Mouse (Mus musculus): ENCODE measurements at regions not wholly inside any gene's neighbourhood (a gene's known extent, or its start where the extent isn't known, plus 50 kb on each side); places are given as distances from the start of the nearest gene placed in this dataset.

DNA sequence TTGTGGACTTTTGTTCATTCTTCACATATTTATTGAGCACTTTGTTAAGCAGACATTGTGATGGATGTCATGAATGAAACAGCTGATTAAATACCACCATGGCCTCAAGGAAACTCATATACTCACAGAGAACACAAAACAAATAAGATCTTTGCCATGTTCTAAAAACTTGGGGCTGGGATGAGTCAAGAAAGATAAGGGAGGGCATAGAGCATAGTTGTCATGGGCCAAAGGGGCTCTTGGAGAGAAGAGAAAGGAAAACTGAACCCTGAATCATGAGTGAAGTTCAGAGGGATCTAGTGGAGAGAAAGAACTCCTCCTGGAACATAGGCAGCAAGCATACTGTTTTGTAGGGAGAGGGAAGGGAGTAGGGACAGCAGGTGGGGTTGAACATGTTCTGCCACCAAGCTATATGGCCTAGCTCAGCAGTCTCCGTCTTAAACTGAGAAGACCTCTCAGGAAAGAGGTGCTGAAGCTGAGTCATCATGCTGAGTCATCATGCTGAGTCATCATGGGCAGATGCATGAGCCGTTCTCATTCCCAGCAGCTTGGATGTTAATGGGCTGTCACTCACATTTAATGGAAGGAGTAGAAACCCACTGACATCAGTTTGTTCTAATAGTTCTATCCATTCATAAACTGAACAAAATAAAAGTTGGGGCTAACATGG, 69.6 kb downstream of the Cetn3 start:
- no peak for DNase-seq (ENCODE audit: low spot score)

- no peak for DNase-seq (ENCODE audit: low spot score)
Measured at GRCm38 (mm10) chr13:81856072-81856471, 73.2 kb downstream of the Cetn3 start.

GRCm38 (mm10) chr13:81860683-81861082, 77.8 kb downstream of the Cetn3 start:
- DNase-seq (ENCODE audit: low spot score): no peak

DNA sequence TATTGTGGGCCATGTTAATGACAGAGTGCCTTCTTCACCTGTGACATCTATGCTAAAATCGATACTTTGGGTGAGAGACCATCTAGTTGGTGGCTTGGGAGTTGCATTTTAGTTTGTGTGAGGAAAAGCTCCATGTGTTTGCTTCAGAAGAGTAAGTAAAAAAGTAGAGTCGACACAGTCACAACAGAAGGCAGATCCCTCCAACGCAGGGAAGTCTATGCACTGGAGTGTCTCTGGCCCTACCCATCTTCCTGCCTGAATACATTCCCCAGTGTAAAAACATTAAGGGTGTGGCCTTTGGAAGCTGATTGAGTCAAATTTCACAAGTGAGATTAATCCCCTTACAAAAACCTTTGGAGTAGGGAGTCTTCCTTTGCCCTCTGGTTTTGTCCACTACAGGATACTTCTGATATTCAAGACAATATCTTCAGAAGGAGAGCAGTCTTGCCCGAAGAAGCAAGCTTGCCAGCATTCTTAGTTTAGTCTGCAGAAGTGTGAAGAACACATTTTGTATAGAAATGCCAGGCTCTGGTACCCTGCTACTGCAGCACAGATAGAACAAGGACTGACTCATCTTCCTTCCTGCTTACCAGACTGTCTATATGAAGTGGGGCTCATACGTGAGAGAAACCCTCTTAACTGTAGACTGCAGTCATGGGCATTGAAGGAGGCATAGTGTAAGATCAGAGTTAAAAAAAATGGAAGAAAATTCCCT, 79.2 kb downstream of the Cetn3 start:
- DNase-seq (ENCODE audit: low spot score): no peak

DNA sequence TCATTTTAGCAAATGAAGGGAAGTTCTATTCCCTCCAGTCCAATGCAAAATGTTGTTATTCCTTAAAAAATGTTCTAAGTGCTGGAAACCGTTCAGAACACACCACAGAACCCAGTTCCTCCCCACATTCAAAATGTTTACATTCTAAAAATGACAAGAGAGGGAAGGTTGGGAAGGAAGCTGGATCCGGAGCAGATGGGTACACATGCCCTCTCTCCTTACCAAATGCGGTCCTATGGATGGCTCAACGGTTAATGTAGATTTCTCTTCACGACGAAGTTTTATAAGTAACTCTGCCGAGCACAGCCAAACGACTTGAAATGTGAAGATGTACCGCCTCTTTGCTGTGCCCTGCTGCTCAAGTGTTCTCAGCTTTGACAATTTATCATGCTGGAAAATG, 88.3 kb downstream of the Cetn3 start:
- no peak for DNase-seq (ENCODE audit: low spot score)

DNA sequence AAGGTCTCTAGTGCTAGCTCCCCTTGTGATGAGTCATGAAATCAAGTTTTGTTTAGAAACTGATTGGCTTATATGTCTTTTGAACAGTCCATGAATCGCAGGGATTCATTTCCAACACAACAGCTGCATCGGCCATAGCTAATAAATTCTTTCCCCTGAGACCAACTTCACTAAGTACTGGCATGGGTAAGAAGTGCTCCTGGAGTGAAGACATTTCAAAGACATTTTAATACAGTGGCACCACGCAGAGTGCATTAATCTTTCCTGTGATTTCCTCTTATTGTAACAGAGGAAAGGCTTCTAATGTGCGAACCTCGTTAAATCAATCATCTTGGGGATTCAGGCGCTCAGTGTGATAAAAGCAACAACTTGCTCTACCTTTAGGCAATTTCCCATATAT, 103.0 kb downstream of the Cetn3 start:
- DNase-seq (ENCODE audit: low spot score): no peak

- DNase-seq (ENCODE audit: low spot score): no peak
Measured at GRCm38 (mm10) chr13:81930266-81930665, 147.4 kb downstream of the Cetn3 start.

- no peak for DNase-seq (ENCODE audit: low spot score)
Measured at GRCm38 (mm10) chr13:81931199-81931598, 148.3 kb downstream of the Cetn3 start.

GRCm38 (mm10) chr13:81937061-81937460, 154.2 kb downstream of the Cetn3 start:
- no peak for DNase-seq (ENCODE audit: low spot score)

DNA sequence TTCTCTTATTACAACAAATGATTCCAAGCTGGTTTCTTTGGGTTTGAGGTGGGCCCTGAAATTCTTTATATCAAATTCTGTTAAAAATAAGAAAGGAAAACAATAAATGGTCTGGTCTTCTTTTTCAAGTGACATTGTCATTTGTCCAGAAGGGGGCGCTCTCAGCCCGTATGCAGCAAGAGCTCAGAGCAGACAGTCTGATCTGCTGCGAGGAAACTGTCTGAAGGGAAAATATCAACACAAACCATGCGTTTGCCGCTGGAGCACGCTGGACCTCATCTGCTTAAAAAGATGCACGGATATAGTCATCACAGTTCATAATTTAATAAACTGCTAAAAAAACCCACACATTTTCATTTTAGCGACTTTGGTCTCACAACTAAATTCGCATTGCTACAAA, 161.2 kb downstream of the Cetn3 start:
- peak; percentile 45 for DNase-seq (ENCODE audit: low spot score)

GRCm38 (mm10) chr13:81944469-81944868, 161.6 kb downstream of the Cetn3 start:
- no peak for DNase-seq (ENCODE audit: low spot score)

GRCm38 (mm10) chr13:81945741-81946140, 162.9 kb downstream of the Cetn3 start:
- no peak for DNase-seq (ENCODE audit: low spot score)

GRCm38 (mm10) chr13:81965431-81965830, 182.6 kb downstream of the Cetn3 start:
- DNase-seq (ENCODE audit: low spot score): no peak

- no peak for DNase-seq (ENCODE audit: low spot score)
Measured at GRCm38 (mm10) chr13:81975878-81976277, 193.0 kb downstream of the Cetn3 start.

DNA sequence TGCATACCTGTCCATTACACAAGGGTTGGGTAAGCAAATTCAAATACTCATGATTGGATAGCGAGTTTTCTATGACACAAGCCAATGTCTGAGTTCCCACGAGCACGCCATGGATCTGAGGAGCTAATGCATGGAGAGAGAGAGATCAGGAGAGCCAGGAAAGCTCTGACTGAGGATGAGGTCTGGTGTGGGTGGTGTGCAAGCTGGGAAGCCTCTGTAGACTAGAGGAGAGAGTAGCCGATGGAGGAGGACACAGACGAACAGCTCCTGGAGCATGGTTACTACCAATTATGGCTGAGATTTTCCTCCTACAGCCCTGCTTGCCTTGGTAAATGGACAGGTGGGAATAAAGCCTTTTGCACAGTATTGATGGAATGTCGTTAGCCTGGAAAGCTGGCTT, 195.1 kb downstream of the Cetn3 start:
- no peak for DNase-seq (ENCODE audit: low spot score)

DNA sequence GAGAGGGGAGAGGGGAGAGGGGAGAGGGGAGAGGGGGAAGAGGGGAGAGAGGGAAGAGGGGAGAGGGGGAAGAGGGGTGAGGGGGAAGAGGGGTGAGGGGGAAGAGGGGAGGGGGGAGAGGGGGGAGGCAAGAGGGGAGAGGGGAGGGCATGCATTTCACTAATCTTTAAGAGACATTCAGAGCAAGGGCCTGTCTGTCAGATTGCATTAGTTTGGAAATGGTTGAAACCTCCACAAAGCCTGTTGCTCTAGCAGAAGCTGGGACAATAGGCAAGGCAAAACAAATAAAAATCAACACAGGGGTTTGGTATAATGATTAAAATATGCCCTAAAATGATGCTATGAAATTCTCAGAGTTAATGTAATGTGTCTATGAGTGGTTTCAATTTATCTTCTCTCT, 196.4 kb downstream of the Cetn3 start:
- no peak for DNase-seq (ENCODE audit: low spot score)

DNA sequence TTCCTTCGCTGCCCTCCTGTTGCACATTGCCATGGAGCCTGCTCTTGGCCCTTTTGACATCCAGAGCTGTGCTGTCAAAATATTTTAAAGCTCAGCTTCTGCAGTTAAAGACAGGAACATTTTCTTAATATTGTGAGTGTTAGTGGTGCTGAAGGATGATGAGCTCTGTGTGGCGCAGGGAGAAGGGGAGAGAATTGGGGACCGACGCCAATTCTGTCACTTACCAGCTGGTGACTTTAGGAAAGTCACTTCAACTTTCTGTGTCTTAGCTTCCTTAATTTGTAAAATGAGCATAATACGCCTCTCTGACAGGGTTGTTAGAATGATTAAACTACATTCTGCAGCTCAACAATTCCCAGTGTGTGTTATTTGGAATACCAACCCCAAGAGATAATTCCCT, 197.2 kb downstream of the Cetn3 start:
- no peak for DNase-seq (ENCODE audit: low spot score)

DNA sequence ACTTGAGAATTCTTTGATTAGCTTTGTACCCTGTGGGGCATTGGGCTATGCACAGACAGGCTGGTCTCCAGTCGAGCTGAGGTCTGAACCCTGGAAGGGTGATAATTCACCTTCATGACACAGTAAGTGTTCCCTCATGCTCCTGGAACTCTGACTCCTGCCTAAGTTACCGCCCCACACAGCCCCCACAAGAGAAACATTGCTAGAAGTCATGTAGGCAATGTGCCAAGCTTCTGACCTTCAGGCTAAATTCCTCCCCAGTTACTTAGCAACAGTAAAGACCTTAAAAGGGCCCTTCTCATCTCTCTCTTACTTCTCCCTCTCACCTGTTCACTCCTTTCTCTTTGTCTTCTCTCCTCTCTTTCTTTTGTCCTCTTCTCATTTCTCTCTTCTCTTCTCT, 199.6 kb downstream of the Cetn3 start:
- no peak for DNase-seq (ENCODE audit: low spot score)

DNA sequence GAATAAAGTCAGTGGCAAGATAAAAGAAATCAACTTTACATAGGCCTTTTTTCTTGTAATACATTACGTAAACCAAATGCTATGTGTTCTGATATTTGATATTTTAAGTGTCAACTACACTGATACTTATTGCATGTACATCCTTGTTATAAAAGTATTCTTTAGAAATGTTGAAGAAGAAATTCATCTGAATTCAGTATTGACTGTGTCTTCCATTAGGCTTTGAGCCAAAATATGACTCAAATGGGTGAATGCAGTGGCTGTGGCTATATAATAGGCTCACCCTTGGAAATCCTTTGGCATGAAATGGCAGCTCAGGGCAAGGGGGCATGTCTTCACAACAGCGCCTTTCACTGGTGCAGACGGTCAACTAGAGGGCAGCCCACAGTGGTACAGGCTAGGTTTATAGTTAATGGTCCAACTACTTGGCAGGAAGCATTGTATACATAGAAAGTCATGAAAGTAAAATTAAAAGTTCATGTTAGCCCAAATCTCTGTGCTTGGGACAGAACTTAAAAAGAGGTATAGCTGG, 217.9 kb downstream of the Cetn3 start:
- no peak for DNase-seq (ENCODE audit: low spot score)

GRCm38 (mm10) chr13:82005929-82006726, 223.3 kb downstream of the Cetn3 start:
- no peak for DNase-seq (ENCODE audit: low spot score)

DNA sequence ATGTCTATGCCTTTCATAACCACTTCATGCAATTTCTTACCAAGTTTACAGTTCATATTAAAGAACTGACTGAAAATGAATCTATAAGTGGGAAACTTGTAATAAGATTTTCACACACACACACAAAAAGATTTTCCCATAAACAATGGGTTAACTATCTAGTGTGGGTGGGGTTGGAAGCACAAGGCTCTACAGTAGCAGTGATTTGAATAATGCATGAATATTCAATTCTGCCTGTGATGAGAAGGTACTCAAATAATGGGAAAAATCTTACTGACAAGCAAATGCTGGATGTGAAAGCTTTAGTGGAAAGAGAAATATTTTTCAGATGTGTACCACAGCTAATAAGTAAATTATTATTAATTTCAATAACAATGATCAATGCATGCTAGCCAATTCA, 224.3 kb downstream of the Cetn3 start:
- no peak for DNase-seq (ENCODE audit: low spot score)

DNA sequence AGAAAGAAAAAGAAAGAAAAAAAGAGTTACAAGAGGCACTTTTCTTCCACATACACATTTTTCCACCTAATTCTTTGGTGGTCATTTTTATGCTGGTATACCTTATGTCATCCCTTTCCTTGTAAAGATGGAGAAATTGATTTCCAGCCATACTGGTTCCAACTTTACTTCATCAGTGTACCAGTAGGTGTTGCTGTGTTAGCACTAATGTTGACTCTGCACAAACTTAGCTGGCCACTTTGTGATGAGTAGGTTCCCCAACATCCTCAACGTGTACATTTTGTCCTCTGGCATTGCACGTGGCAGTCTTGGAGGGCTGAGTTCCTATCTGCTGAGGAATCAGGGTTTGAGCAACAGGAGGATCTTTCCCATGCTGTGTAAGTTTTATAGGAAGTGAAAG, 256.7 kb downstream of the Cetn3 start:
- no peak for DNase-seq (ENCODE audit: low spot score)
